Mouse (Mus musculus): ENCODE results near the gene 1700020L24Rik. TPM values are rescaled to one million over a fixed set of nuclear protein-coding genes. Genes with fewer than 3 reads are reported as not detected.

Gene 1700020L24Rik
- polyA plus RNA-seq, 1 experiment from 2014 or later, result 0.29 TPM

Other genes with a start within 250 kb of the 1700020L24Rik start
- 0.14 and 0.35 TPM in 2 replicates for gene Slfn3, start 246.3 kb upstream of the 1700020L24Rik start, polyA plus RNA-seq (2016; fragmentation: Nextera tagmentation; extraction: Ambion mirVana)
- 0.55 and 0.83 TPM in 2 replicates for gene Slfn14, start 151.0 kb upstream of the 1700020L24Rik start, polyA plus RNA-seq (2016; fragmentation: Nextera tagmentation; extraction: Ambion mirVana)
- 107 and 109 TPM in 2 replicates for gene Ap2b1, start 138.7 kb upstream of the 1700020L24Rik start, polyA plus RNA-seq (2016; fragmentation: Nextera tagmentation; extraction: Ambion mirVana)
- gene Pex12, start 135.1 kb upstream of the 1700020L24Rik start, polyA plus RNA-seq (2016; fragmentation: Nextera tagmentation; extraction: Ambion mirVana), result 19.7 and 20.1 TPM in 2 replicates
- gene Rasl10b, start 28.5 kb upstream of the 1700020L24Rik start, polyA plus RNA-seq (2016; fragmentation: Nextera tagmentation; extraction: Ambion mirVana), result 13.6 and 13.9 TPM in 2 replicates
- gene Gas2l2, start 8.2 kb upstream of the 1700020L24Rik start, polyA plus RNA-seq (2016; fragmentation: Nextera tagmentation; extraction: Ambion mirVana), result not detected in 2 replicates
- 2.1 and 3.3 TPM in 2 replicates for gene Mmp28, start 25.4 kb downstream of the 1700020L24Rik start, polyA plus RNA-seq (2016; fragmentation: Nextera tagmentation; extraction: Ambion mirVana)
- gene Taf15, start 35.4 kb downstream of the 1700020L24Rik start, polyA plus RNA-seq (2016; fragmentation: Nextera tagmentation; extraction: Ambion mirVana), result 13.3 and 17.0 TPM in 2 replicates
- gene Heatr9, start 84.5 kb downstream of the 1700020L24Rik start, polyA plus RNA-seq (2016; fragmentation: Nextera tagmentation; extraction: Ambion mirVana), result 0.12 TPM in 1 of 2 replicates, not detected in the other
- not detected in 2 replicates for gene Ccl5, start 92.8 kb downstream of the 1700020L24Rik start, polyA plus RNA-seq (2016; fragmentation: Nextera tagmentation; extraction: Ambion mirVana)
- 1.4 and 1.5 TPM in 2 replicates for gene Ccl9, start 141.0 kb downstream of the 1700020L24Rik start, polyA plus RNA-seq (2016; fragmentation: Nextera tagmentation; extraction: Ambion mirVana)
- gene Ccl6, start 155.4 kb downstream of the 1700020L24Rik start, polyA plus RNA-seq (2016; fragmentation: Nextera tagmentation; extraction: Ambion mirVana), result 1.2 and 1.4 TPM in 2 replicates
- not detected in 2 replicates for gene Rpl9-ps1, start 207.9 kb downstream of the 1700020L24Rik start, polyA plus RNA-seq (2016; fragmentation: Nextera tagmentation; extraction: Ambion mirVana)
- 0.94 and 1.2 TPM in 2 replicates for gene Ccl3, start 211.7 kb downstream of the 1700020L24Rik start, polyA plus RNA-seq (2016; fragmentation: Nextera tagmentation; extraction: Ambion mirVana)
- 0.38 and 0.50 TPM in 2 replicates for gene Ccl4, start 224.9 kb downstream of the 1700020L24Rik start, polyA plus RNA-seq (2016; fragmentation: Nextera tagmentation; extraction: Ambion mirVana)